Mouse (Mus musculus): ENCODE data around the gene Ube2d2b.

Gene Ube2d2b

GRCm38 (mm10) chr5:107855546-107855945 lies 25.6 kb downstream of the Ube2d2b start:
- 84% methylated on average over 2 of the region's 2 CpGs for WGBS

GRCm38 (mm10) chr5:107858963-107859362 lies 29.1 kb downstream of the Ube2d2b start:
- 60% methylated on average over 2 of the region's 2 CpGs for WGBS

- 83% methylated on average over 3 of the region's 3 CpGs for WGBS
Measured at GRCm38 (mm10) chr5:107863971-107864370, 34.1 kb downstream of the Ube2d2b start.

- 62% methylated on average over 2 of the region's 2 CpGs for WGBS
Measured at GRCm38 (mm10) chr5:107866127-107867126, 36.5 kb downstream of the Ube2d2b start.

- under 1% methylated on average over 76 of the region's 82 CpGs for WGBS
Measured at GRCm38 (mm10) chr5:107867970-107868904, 38.3 kb downstream of the Ube2d2b start.

- WGBS, result under 1% methylated on average over 58 of the region's 58 CpGs
Measured at GRCm38 (mm10) chr5:107868905-107869424, 39.1 kb downstream of the Ube2d2b start.

- WGBS, result 60% methylated on average over 2 of the region's 2 CpGs
Measured at GRCm38 (mm10) chr5:107869701-107870100, 39.8 kb downstream of the Ube2d2b start.

GRCm38 (mm10) chr5:107873330-107873729 lies 43.4 kb downstream of the Ube2d2b start:
- WGBS, result 79% methylated on average over 6 of the region's 6 CpGs

- 34% methylated on average over 7 of the region's 7 CpGs for WGBS
Measured at GRCm38 (mm10) chr5:107873886-107874302, 44.0 kb downstream of the Ube2d2b start.

GRCm38 (mm10) chr5:107874561-107875260 lies 44.8 kb downstream of the Ube2d2b start, which contains the start of gene Evi5:
Evi5 (minus strand) TSS chr5:107875107.
- WGBS, result 23% methylated on average over 4 of the region's 4 CpGs

- 85% methylated on average over 1 of the region's 1 CpGs for WGBS
Measured at GRCm38 (mm10) chr5:107877053-107877452, 47.2 kb downstream of the Ube2d2b start.

GRCm38 (mm10) chr5:107880710-107881109 lies 50.8 kb downstream of the Ube2d2b start:
- WGBS, result 80% methylated on average over 5 of the region's 5 CpGs

Measured in cerebral cortex, adult 2 months (tissue).